Mouse (Mus musculus): ENCODE measurements at regions not wholly inside any gene's neighbourhood (a gene's known extent, or its start where the extent isn't known, plus 50 kb on each side); places are given as distances from the start of the nearest gene placed in this dataset.

DNA sequence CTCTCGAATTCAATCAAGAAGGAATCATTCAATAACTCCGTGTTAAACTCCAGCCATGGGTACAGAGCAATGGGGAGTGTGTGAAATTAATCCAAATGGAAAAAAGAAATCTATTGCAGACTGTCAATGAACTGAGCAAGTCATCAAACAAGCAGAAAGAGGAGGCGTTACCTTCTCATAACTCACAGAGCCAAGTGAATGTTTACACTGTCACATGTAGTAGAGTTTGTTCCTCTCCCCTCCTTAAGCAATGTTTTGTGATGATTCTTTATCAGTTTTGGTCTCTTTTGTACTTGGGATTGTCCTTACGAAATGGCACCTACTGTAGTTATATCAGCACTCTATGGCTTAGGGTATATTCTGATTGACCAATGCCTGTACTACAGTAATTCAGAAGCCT, 226.6 kb upstream of the Prdm1 start:
- peaks cover 2% of the 10 kb centered on the region; the same call in 1 of the 2 replicates for H3K4me1 ChIP-seq
- no peak for ATAC-seq (ENCODE audit: insufficient number of reproducible peaks, insufficient read depth, low FRiP score, low TSS enrichment, low read depth)

DNA sequence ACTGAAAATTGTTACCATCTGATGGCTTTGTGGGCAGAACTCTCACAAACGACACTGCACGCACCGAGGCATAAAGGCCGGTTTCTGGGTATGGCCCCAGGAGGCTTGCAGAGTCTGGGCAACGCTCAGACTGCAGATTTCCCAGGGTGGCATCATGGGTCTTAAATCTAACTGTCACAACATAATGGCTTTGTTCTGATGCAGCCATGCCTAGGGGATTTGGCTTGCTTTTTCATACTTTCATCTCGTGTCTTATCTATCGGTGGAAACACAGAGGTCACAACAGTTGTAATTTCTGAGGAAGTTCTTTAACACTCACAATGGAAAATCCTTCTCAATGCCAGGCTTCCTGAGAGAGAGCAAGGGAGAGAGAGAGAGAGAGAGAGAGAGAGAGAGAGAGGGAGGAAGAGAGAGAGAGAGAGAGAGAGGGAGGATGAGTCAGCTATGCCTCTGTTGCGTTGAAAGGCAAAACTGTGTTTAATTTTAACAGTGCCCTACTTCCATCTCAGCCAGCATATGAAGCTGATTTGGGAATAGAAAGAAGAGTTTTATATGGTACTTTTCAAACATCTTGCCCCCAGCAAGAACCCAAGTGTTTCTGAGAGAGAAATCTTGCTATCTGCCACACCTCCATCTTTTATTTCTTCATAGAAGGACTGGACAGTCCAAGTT, 224.6 kb upstream of the Prdm1 start:
- ATAC-seq (ENCODE audit: insufficient number of reproducible peaks, insufficient read depth, low FRiP score, low TSS enrichment, low read depth): no peak
- no peak overlapping the region for H3K27ac ChIP-seq
- H3K27me3 ChIP-seq: no peaks in the 10 kb centered on the region
- no peak overlapping the region for H3K4me3 ChIP-seq
- no peak overlapping the region for H3K4me2 ChIP-seq
- peaks cover 2% of the 10 kb centered on the region; the same call in 1 of the 2 replicates for H3K4me1 ChIP-seq
- no peak overlapping the region for H3K9ac ChIP-seq
- WGBS: 35% methylated on average over 8 of the region's 8 CpGs
- H3K36me3 ChIP-seq: no peaks in the 10 kb centered on the region
- H3K9me3 ChIP-seq: no peaks in the 10 kb centered on the region

More for the DNA sequence above, 226.6 kb upstream of the Prdm1 start:
- Histone ChIP-seq H3K9me3 (no peaks in the 10 kb centered on the region), H3K4me3 (no peak overlapping the region), H3K36me3 (no peaks in the 10 kb centered on the region), H3K27ac (no peak overlapping the region), H3K9ac (no peak overlapping the region), H3K27me3 (no peaks in the 10 kb centered on the region), H3K4me2 (no peak overlapping the region)
- WGBS: 74% methylated on average over 4 of the region's 4 CpGs

DNA sequence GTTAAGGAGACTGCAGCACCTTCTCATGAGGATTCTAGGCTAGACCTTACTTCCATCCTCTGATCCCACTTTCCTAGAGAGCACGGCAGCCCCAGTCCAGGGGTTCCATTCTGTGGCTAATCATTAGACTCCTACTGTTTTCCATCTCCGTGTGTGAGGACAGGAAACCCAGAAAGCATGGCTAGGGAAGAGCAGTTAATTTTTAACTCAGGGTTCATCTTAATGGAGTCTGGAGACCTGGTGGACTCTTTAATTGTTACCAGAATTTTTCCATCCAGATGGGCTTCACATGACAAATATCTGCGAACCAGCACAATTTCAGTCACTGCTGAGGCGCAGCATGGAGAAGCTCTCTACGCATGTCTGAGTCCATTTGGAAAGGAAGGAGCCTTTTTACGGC, 222.8 kb upstream of the Prdm1 start:
- H3K9ac ChIP-seq: no peak overlapping the region
- H3K27ac ChIP-seq: no peak overlapping the region
- no peak for ATAC-seq (ENCODE audit: insufficient number of reproducible peaks, insufficient read depth, low FRiP score, low TSS enrichment, low read depth)
- no peaks in the 10 kb centered on the region for H3K9me3 ChIP-seq
- no peaks in the 10 kb centered on the region for H3K27me3 ChIP-seq
- WGBS: 56% methylated on average over 6 of the region's 6 CpGs
- H3K4me2 ChIP-seq: no peak overlapping the region
- H3K36me3 ChIP-seq: no peaks in the 10 kb centered on the region
- H3K4me1 ChIP-seq: peaks cover 2% of the 10 kb centered on the region; the same call in 1 of the 2 replicates
- no peak overlapping the region for H3K4me3 ChIP-seq

DNA sequence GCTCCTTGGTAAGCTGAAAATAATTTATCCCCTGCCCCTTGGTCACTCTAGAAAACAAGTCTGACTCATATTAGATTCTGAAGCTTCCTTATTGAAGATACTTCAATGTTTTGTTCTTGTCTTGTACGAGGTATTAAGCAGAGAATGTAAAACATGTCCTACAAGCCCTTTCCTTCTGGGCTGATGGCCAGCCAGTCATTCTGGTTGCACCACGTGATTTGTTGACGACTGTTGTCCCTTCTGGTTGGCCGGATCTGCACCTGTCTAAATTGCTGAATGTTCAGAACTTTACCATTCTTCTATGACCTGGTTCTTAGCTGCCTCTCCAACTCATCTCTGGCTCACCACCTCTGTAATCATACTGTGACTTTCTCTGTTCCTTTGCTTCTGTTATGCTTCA, 220.9 kb upstream of the Prdm1 start:
- H3K9ac ChIP-seq: no peak overlapping the region
- H3K9me3 ChIP-seq: no peaks in the 10 kb centered on the region
- peaks cover 2% of the 10 kb centered on the region; the same call in 1 of the 2 replicates for H3K4me1 ChIP-seq
- no peak overlapping the region for H3K4me2 ChIP-seq
- H3K27ac ChIP-seq: no peak overlapping the region
- H3K36me3 ChIP-seq: no peaks in the 10 kb centered on the region
- no peak overlapping the region for H3K4me3 ChIP-seq
- no peak for ATAC-seq (ENCODE audit: insufficient number of reproducible peaks, insufficient read depth, low FRiP score, low TSS enrichment, low read depth)
- no peaks in the 10 kb centered on the region for H3K27me3 ChIP-seq
- 72% methylated on average over 4 of the region's 4 CpGs for WGBS

GRCm38 (mm10) chr10:44747419-44747818, 219.1 kb upstream of the Prdm1 start:
- no peaks in the 10 kb centered on the region for H3K27me3 ChIP-seq
- H3K4me2 ChIP-seq: no peak overlapping the region
- no peak overlapping the region for H3K27ac ChIP-seq
- no peaks in the 10 kb centered on the region for H3K36me3 ChIP-seq
- 77% methylated on average over 3 of the region's 3 CpGs for WGBS
- no peaks in the 10 kb centered on the region for H3K4me1 ChIP-seq
- no peak for ATAC-seq (ENCODE audit: insufficient number of reproducible peaks, insufficient read depth, low FRiP score, low TSS enrichment, low read depth)
- no peak overlapping the region for H3K4me3 ChIP-seq
- no peak overlapping the region for H3K9ac ChIP-seq
- no peaks in the 10 kb centered on the region for H3K9me3 ChIP-seq

GRCm38 (mm10) chr10:44744221-44744620, 215.9 kb upstream of the Prdm1 start:
- no peak overlapping the region for H3K4me2 ChIP-seq
- H3K27me3 ChIP-seq: no peaks in the 10 kb centered on the region
- no peak overlapping the region for H3K4me3 ChIP-seq
- no peaks in the 10 kb centered on the region for H3K36me3 ChIP-seq
- ATAC-seq (ENCODE audit: insufficient number of reproducible peaks, insufficient read depth, low FRiP score, low TSS enrichment, low read depth): no peak
- H3K4me1 ChIP-seq: no peaks in the 10 kb centered on the region
- no peak overlapping the region for H3K9ac ChIP-seq
- WGBS: 83% methylated on average over 2 of the region's 2 CpGs
- no peak overlapping the region for H3K27ac ChIP-seq
- no peaks in the 10 kb centered on the region for H3K9me3 ChIP-seq

DNA sequence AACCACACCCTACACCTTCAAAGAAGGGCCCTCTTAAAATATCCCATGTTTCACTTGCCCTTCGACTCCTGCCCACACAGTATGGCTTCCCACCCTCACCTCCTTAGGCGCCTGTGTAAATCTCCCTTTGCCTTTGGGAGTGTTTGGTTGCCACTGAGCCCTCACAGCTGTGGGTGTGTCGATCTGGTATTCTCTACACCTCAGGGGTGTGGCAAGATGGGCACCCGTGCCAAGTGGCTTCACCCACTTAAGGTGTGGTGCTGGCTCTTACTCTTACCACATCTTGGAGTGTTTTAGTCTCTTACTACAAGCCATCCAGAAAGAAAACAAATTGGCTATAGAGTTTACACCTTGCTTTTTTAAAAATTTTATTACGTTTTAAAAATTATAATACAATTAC, 205.3 kb upstream of the Prdm1 start:
- H3K27ac ChIP-seq: no peak overlapping the region
- no peak for ATAC-seq (ENCODE audit: insufficient number of reproducible peaks, insufficient read depth, low FRiP score, low TSS enrichment, low read depth)
- H3K9ac ChIP-seq: no peak overlapping the region
- no peaks in the 10 kb centered on the region for H3K9me3 ChIP-seq
- no peak overlapping the region for H3K4me2 ChIP-seq
- no peaks in the 10 kb centered on the region for H3K4me1 ChIP-seq
- 83% methylated on average over 5 of the region's 5 CpGs for WGBS
- no peaks in the 10 kb centered on the region for H3K36me3 ChIP-seq
- H3K4me3 ChIP-seq: no peak overlapping the region
- no peaks in the 10 kb centered on the region for H3K27me3 ChIP-seq

DNA sequence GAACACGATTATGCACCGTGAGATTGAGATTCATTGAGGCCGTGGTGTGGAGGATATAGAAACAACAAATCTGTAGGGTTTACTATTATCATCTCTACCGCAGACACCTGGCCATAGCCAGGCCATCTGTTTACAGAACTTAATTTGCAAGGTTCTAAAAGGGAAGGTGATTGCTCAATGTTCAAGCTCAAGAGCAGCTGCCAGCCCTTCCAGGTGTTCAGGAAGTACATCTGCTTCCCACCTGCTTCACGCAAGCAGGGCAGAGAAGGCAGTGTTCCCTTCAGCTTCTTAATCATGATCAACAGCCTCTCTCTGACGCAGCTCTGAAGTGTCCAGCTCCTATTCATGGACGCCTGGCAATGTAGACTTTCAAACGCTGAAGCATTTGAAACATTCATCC, 202.4 kb upstream of the Prdm1 start:
- H3K4me3 ChIP-seq: no peak overlapping the region
- H3K9ac ChIP-seq: no peak overlapping the region
- H3K4me1 ChIP-seq: 0 out of 2 replicates have a peak, but pooled peaks cover 3% of the 10 kb centered on the region
- no peak for ATAC-seq (ENCODE audit: insufficient number of reproducible peaks, insufficient read depth, low FRiP score, low TSS enrichment, low read depth)
- no peaks in the 10 kb centered on the region for H3K27me3 ChIP-seq
- 72% methylated on average over 8 of the region's 8 CpGs for WGBS
- H3K36me3 ChIP-seq: no peaks in the 10 kb centered on the region
- H3K27ac ChIP-seq: no peak overlapping the region
- H3K4me2 ChIP-seq: no peak overlapping the region
- H3K9me3 ChIP-seq: no peaks in the 10 kb centered on the region

- H3K4me3 ChIP-seq: no peak overlapping the region
- no peak overlapping the region for H3K4me2 ChIP-seq
- no peak for ATAC-seq (ENCODE audit: insufficient number of reproducible peaks, insufficient read depth, low FRiP score, low TSS enrichment, low read depth)
Observed at GRCm38 (mm10) chr10:44728963-44729362, 200.7 kb upstream of the Prdm1 start.

GRCm38 (mm10) chr10:44724575-44724974, 196.3 kb upstream of the Prdm1 start:
- H3K36me3 ChIP-seq: no peaks in the 10 kb centered on the region
- H3K9ac ChIP-seq: no peak overlapping the region
- H3K27me3 ChIP-seq: no peaks in the 10 kb centered on the region
- no peak for ATAC-seq (ENCODE audit: insufficient number of reproducible peaks, insufficient read depth, low FRiP score, low TSS enrichment, low read depth)
- no peak overlapping the region for H3K4me2 ChIP-seq
- H3K4me3 ChIP-seq: no peak overlapping the region
- 50% methylated on average over 3 of the region's 3 CpGs for WGBS
- H3K9me3 ChIP-seq: no peaks in the 10 kb centered on the region
- H3K27ac ChIP-seq: no peak overlapping the region
- 0 out of 2 replicates have a peak, but pooled peaks cover 3% of the 10 kb centered on the region for H3K4me1 ChIP-seq

More at GRCm38 (mm10) chr10:44728963-44729362, 200.7 kb upstream of the Prdm1 start:
- Histone ChIP-seq H3K27ac (no peak overlapping the region), H3K4me1 (0 out of 2 replicates have a peak, but pooled peaks cover 3% of the 10 kb centered on the region), H3K27me3 (no peaks in the 10 kb centered on the region), H3K36me3 (no peaks in the 10 kb centered on the region), H3K9me3 (no peaks in the 10 kb centered on the region), H3K9ac (no peak overlapping the region)
- WGBS: 75% methylated on average over 4 of the region's 4 CpGs

DNA sequence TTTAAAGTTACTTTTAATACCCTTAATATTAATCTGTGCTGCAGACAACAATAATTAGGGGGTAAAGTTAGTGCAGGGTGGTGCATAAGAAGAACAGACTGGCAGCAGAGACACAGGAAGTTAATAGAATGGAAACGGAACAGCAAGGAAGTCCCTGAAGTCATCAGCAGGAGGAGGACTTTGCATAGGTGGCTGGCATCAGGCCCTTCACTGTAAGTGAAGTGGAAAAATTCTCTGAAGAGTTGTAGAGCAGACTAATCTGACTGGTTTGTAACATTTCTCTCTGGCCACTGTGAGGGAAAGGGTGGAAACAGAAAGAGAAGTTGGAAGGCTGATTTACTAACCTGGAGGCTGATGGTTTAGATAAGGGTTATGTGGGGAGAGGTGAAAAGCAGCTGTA, 195.5 kb upstream of the Prdm1 start:
- no peak overlapping the region for H3K27ac ChIP-seq
- no peaks in the 10 kb centered on the region for H3K9me3 ChIP-seq
- H3K27me3 ChIP-seq: no peaks in the 10 kb centered on the region
- WGBS: 48% methylated on average over 1 of the region's 1 CpGs
- no peak overlapping the region for H3K9ac ChIP-seq
- H3K4me3 ChIP-seq: no peak overlapping the region
- no peak for ATAC-seq (ENCODE audit: insufficient number of reproducible peaks, insufficient read depth, low FRiP score, low TSS enrichment, low read depth)
- H3K36me3 ChIP-seq: no peaks in the 10 kb centered on the region
- H3K4me2 ChIP-seq: no peak overlapping the region
- H3K4me1 ChIP-seq: 0 out of 2 replicates have a peak, but pooled peaks cover 3% of the 10 kb centered on the region

- Histone ChIP-seq H3K9ac (no peak overlapping the region), H3K9me3 (no peaks in the 10 kb centered on the region), H3K4me2 (no peak overlapping the region), H3K36me3 (no peaks in the 10 kb centered on the region), H3K27me3 (no peaks in the 10 kb centered on the region), H3K27ac (no peak overlapping the region), H3K4me1 (0 out of 2 replicates have a peak, but pooled peaks cover 3% of the 10 kb centered on the region), H3K4me3 (no peak overlapping the region)
- 53% methylated on average over 5 of the region's 5 CpGs for WGBS
- no peak for ATAC-seq (ENCODE audit: insufficient number of reproducible peaks, insufficient read depth, low FRiP score, low TSS enrichment, low read depth)
Observed at GRCm38 (mm10) chr10:44723321-44723720, 195.0 kb upstream of the Prdm1 start.
